Mouse (Mus musculus): Measurements from ENCODE around the gene Tmem19. TPM values are rescaled to one million over a fixed set of nuclear protein-coding genes. Genes with fewer than 3 reads are reported as not detected.

Gene Tmem19
- polyA plus RNA-seq, 1 experiment from 2014 or later = 53.6 TPM

DNA sequence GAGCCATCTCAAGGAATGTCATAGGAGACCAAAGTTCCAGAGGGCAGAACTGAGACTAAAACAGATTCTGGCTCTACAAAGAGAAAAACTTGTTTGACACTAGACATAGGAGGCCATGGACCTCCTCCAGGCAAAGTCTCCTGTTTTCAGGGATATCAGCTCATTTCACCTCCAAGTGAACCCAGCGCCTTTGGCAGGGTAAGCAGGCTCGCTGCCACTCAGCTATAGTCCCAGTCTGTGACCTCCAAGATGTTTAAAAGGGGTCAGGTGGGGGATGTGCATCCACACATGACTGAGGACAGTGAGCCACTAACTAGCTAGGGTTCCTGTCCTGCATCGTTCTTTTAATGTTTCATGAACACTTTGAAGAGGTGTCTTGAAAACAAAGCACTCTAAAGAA lies 49.6 kb downstream of the Tmem19 start:
- no peak for DNase-seq (ENCODE audit: low spot score)

DNA sequence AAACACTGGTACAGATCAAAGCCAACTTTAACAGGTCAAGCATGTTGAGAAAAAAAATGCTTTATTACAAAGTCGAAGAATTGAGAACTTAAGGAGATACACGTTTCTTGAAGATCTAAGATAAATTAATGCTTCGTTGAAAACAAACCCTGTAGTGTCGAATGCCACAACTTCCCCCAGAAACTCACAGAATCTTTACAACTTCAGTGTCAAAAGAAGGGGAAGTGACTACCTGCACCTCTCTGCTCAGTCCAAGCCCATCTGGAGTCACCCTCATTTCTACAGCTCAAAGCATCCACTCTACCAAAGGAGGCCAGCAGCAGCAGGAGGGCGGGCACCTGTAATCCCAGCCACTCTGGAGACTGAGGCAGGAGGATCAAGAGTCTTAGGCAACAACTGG lies 50.1 kb downstream of the Tmem19 start:
- DNase-seq (ENCODE audit: low spot score) = peak; percentile 17

DNA sequence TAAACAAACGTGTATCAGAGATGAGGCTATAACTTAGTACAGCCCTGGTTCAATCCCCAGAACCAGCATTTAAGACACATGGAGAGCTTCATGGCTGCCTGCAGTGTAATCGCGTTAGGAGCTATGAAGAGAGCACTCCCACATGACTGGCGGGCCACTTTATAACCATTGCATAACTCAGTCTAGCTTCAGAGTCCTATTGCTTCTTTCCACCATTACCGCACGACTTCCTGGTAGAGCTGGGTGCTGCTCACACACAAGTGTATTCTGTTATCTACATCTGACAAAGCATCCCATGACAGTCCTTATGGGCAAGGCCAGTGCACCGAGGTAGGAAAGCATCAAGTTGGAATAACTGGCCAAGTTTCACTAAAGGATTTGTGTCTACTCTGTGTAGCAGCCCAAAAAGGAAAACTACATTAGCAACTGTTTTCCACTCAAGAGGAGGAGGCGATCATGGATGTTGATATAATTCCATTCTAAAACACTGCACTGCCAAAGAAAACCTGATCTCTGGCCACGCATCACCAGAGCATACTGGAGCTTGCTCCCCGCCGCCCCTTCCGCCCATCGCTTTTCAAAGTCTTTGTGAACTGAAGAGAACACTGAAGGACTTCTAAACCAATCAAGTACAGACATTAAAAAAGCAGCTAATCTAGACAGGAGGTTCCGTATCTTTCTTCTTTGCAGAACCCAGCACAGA lies 50.9 kb downstream of the Tmem19 start:
- no peak for DNase-seq (ENCODE audit: low spot score)

DNA sequence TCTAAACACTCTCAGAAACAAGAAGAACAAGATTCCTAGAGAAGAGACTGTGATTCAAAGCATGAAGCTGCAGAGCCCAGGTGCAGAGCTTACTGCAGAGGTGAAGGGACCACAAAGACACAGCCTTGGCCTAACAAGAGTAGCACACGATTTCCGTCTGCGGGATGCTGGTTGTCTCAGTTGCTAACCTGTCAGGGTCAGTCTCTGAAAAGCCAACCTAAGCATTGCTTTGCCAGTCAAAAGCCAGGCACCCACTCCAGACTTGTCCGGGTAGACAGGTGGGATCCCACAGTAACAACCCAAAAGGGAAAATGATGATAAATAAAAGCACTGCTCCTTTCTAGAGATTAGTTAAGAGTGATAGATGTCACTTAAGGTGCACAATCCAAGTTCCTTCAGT lies 53.1 kb downstream of the Tmem19 start:
- DNase-seq (ENCODE audit: low spot score) = no peak

DNA sequence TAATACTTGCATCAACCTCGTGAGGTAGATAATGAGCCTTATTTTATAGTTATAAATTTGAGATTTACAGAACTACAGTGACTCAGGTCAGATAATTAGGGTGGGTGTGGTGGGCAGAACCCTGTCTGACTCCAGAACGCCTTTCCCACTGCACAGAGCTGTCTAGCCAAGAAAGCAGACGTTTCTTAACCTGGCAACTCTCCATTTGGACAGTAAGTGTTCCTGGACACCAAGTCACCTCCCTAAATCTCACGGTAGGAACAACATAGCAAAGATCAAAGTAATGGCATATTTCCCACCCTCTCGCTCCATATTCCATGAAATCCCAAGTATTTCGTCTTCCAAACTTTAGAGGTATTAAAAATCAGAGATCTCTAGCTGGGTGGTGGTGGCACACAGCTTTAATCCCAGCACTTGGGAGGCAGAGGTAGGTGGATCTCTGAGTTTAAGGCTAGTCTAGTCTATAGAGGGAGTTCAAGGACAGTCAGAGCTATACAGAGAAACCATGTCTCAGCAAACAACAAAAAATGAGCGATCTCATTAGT lies 54.9 kb downstream of the Tmem19 start:
- DNase-seq (ENCODE audit: low spot score) = no peak

DNA sequence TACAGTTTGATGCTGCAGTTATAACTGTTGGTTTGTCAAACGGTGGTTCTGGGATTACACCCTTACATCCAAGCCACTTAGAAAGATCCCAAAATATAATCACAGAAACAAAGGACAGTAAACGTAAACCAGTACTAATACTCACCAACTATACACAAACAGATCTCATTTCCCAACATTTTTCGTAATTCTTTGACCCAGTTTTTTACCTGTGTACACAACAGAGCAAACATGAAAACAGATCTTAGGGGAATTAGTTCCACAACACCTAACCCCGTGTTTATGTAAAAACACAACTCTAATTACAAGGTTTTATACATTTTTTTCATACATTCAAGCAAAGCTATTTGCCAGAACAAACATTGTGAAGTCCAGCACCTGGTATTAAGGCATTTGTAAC lies 63.6 kb downstream of the Tmem19 start:
- DNase-seq (ENCODE audit: low spot score) = no peak

DNA sequence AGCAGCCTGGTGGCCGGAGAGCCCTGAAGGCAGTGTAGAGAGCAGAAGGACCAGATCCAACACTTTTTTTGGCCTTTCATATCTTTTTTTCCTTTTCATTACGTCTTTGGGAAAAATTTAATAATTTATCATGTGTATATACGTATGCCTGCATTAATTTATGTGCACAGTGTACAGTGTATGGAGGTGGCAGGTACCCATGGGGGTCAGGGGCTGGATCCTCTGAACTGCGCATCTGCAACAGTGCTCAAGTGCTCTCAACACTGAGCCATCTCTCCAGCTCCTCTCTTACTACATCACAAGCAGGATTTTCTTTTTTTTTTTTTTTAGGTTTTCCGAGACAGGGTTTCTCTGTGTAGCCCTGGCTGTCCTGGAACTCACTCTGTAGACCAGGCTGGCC lies 64.7 kb downstream of the Tmem19 start:
- DNase-seq (ENCODE audit: low spot score) = no peak

DNA sequence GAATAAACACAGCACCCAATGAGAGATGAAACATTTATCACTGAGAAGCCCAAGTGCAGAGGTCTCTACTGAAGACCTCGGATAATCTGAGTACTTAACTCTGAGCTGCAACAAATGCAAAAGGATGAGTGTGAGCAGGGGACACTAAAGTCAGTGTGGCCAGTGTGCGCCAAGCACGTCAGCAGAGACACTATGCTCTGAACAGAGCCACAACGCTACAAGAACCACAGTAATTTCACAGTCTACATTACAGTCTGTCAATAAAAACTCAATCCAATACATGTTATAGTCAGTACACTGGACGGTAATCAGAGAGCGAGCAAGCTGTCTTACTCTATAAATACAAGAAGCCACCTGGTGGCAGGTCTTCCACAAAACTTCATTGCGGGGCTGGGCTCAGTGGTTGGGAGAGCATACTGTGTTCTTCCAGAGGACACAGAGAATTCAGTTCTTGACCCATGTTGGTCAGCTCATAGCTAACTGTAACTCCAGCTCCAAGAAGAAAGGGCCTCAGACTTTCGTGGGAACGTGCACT lies 65.8 kb downstream of the Tmem19 start:
- no peak for DNase-seq (ENCODE audit: low spot score)

DNA sequence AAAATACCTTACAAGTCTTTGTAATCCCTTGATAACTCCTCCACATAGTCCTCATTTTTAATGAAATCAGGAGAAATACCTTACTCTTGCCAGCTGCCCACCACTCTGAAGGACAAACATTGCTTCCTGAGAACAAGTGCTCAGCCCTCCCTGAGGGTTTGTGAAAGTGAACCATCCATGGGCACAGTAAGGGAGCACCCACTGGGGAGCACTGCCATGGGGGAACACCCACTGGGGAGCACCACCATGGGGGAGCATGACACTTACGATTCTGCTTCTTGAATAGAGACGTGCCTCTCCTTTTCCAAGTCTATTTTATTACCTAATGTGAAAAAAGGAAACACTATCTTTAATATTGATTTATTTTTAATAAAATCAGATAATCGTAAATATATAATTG lies 67.1 kb downstream of the Tmem19 start:
- no peak for DNase-seq (ENCODE audit: low spot score)

DNA sequence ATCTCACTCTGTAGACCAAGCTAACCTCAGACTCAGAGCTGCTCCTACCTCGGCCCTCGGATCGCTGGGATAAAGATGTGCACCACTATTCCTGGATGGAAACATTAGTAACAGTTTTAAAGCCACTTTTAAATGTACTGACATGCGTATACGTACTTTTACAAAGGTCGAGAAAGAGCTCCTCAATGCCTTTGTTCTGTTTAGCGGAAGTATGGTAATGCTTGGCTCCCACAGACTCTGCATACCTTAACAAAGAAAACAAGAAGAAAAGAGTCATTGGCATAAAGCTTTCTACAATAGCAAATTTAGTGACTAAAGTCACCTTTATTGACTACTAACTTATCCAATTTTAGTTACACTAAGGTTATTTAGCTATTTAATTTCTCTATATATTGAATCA lies 67.6 kb downstream of the Tmem19 start:
- no peak for DNase-seq (ENCODE audit: low spot score)

DNA sequence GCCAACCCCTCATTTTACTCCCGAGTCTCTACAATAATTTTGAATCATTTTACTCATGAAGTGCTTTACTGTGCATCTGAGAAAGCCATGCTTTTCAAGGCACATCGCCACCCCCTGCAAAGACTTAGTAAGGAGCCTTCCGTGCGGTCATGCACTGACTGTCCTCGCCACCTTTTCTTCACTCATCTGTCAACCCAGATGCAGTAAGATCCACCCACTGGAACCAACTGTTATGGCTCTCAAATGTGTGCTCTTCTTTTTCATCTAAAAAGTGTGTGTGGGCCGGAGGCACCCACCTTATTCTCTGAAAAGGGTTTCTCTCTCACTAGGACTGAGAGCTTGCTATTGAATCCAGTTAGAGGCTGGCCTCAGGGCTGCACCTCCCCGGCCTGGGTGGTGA lies 68.4 kb downstream of the Tmem19 start:
- no peak for DNase-seq (ENCODE audit: low spot score)

DNA sequence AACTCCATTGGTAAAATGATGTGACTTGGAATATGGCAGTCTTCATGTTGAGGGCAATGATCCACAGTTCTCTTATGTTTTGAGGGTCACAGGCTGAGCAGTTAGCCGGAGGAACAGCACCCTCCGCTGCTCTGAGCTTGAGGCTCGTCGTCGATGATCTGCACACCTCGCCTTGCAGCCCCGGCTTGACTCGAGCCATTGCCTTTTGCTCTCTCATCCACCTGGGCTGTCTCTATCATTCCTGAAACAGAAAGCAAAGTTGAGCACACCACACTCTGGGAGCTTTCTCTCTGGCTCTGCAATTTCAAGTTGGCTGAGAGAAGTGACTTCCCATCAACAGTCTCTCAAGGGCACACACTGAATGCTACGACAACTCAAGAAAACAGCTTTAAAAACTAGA lies 71.6 kb downstream of the Tmem19 start:
- DNase-seq (ENCODE audit: low spot score) = no peak

Other genes starting within 250 kb of the Tmem19 start
- gene Tph2, start 177.5 kb downstream of the Tmem19 start, polyA plus RNA-seq (2015; fragmentation: Nextera tagmentation; extraction: Ambion mirVana) = 0.07 TPM in 1 of 2 replicates, not detected in the other
- gene Tbc1d15, start 111.0 kb downstream of the Tmem19 start, polyA plus RNA-seq (2015; fragmentation: Nextera tagmentation; extraction: Ambion mirVana) = 65.3 and 66.1 TPM in 2 replicates
- 12.3 and 21.5 TPM in 2 replicates for gene Rab21, start 46.9 kb downstream of the Tmem19 start, polyA plus RNA-seq (2015; fragmentation: Nextera tagmentation; extraction: Ambion mirVana)
- gene Thap2, start 21.9 kb upstream of the Tmem19 start, polyA plus RNA-seq (2015; fragmentation: Nextera tagmentation; extraction: Ambion mirVana) = 22.8 and 26.4 TPM in 2 replicates
- 15.4 and 21.7 TPM in 2 replicates for gene Zfc3h1, start 22.5 kb upstream of the Tmem19 start, polyA plus RNA-seq (2015; fragmentation: Nextera tagmentation; extraction: Ambion mirVana)
- gene A930009A15Rik, start 207.5 kb upstream of the Tmem19 start, polyA plus RNA-seq (2015; fragmentation: Nextera tagmentation; extraction: Ambion mirVana) = not detected in 2 replicates
- 0.04 and 0.07 TPM in 2 replicates for gene Lgr5, start 225.3 kb upstream of the Tmem19 start, polyA plus RNA-seq (2015; fragmentation: Nextera tagmentation; extraction: Ambion mirVana)